Mouse (Mus musculus) heart, postnatal 14 days (tissue): Measurements from ENCODE around the gene Bach2. TPM values are rescaled to one million over a fixed set of nuclear protein-coding genes. Genes with fewer than 3 reads are reported as not detected.
A peak's percentile ranks its signal among the peaks of the same experiment; 100 is the strongest.

Source experiments
- DNase-seq, 2 experiments: peaks; one replicate each; pipeline ENCODE4 v3.0.0; 2021 to 2022
- intact Hi-C: fragments of 180-260 bp; cut with DNase I; formaldehyde crosslinking; loops from one replicate; pipeline ENCODE4 v1.15.1; 2025
- total RNA-seq, 2 experiments: library from RNA; stranded (reverse); gene quantifications; 2 replicates each; pipeline ENCODE4 v1.2.3; 2021

The Bach2 gene
- total RNA-seq, 2 experiments from 2014 or later = 11.2 TPM

DNA sequence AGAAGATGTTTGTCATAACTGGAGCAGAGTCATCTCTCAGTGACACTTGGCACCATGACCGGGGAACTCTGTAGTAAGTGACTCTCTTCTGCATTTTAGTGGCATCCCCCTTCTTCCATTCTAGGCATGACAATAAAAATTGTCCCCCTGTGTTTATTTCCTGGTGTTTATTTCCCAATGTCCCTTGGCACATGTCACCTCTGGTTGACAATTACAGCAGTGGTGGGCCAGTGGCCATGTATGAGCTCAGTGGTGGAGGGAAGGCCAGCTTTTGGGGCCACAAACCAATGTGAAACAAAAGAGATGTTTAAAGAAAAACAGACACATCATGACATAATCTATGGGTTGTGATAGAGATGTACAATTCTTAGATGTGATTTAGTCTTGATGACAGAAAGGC lies 80.0 kb downstream of the Bach2 start:
- no peak for DNase-seq
- intact Hi-C loops = no loop called here

DNA sequence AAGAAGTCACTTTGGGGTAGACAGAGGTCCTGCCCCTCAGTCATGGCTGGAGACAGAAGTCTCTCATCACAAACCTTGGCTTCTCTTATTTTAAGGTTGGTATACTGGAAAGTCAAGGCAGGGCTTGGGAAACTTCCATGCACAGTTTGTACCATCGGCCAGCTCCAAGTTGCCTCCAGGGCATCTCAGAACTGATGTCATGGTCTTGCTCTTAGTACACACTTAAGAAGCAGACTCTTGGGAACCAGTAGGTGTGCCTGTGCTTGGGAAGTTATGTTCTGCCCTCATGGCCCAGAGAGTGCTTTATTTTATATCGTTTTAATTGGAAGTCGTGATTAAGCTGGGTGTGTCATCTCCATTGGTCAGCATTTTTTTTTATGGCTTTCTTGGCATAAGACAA lies 80.7 kb downstream of the Bach2 start:
- no peak for DNase-seq
- intact Hi-C loops = no loop called here

DNA sequence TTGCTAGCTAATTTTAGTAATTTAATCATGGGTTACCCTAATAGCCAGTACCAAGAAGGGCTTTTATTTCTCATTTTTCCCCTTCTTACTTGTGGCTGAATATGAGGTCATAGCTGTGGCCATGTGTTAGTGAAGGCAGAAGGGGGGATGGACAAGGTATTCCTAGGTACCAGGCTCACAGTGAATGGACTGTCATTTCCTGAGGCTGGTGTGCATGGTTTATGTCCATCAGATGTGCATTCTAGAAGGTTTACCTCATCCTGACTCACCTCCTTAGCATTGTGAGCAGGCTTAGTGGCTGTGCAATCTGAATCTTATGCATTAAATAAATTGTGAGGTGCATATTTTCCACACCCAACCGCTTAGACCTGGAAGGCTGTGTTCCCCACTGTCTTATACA lies 81.4 kb downstream of the Bach2 start:
- no peak for DNase-seq
- intact Hi-C loops = no loop called here

DNA sequence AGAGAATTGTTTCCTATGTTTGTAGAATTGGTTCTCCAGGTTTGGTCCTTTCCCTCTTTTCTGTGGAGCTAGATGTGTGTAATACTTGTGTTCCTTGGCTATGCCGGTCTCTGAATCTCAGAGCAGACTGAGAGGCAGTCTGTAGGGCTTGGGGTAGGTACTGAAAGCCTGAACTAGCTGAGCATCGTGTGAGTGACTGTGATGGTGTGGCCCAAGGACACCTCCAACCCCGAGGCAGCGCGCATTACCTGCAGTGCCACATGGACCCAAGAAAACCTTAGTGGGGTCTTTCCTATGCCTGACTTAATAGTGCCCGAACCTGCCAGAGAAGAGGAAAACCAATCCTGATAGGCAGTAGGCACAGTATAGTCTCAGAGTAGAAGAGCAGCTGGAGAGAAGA lies 85.5 kb downstream of the Bach2 start:
- intact Hi-C loops = no loop called here
- no peak for DNase-seq

DNA sequence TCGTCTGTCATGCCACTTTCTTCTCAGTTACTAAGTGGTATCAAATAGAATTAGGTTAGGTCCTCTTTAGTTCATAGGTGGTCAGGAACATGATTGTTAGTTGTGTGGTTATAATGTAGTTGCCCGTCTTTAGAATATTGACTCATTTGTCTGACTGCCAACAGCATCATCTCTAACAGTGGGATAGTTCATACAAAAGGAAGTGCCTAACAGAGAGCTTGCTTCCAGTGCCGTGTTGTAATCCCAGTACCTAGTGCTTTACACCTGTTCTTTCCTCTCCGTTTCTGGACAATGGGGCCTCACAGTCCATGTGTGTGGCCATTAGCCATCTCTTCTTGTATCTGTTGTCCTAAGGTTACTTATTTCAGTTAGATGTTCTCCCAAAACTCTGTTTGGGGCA lies 86.4 kb downstream of the Bach2 start:
- intact Hi-C loops = no loop called here
- DNase-seq = no peak

DNA sequence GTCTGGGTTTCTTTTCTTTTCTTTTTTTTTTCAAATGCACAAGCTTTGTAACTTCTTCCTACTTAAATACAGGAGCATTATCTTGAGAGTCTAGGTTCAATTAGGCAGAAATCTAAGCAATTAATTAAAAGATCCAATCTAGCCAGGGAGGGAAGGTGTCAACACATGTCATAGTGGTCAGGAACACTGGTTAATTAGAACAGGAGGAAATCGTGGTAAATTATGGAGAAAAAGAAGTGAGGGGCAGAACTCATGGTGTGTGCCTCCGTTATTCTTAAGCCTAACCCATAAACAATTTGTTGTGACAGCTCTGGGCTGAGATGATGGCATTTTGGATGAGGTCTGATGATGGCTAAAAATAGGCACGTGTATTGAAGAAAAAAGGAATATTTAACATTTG lies 87.0 kb downstream of the Bach2 start:
- intact Hi-C loops = no loop called here
- DNase-seq = no peak

DNA sequence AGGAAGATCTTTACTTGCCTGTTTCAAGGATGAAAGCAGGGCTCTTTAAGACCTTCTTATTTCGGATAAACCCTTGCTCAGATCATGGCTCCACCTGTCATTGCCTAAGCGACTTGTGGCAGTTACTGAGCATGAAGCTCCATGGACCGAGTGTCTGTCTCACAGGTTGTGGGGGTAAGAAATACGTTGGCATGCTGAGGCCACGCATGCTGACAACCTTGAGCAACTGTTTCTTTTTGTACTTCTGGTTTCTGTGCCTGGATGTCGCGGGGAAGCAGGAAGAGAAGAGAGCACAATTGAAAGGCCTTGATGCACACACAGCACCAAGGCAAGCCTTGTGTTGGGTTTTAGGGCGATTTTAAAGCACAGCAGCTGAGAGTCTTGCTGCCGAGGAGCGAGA lies 87.7 kb downstream of the Bach2 start:
- DNase-seq = no peak
- intact Hi-C loops = no loop called here

DNA sequence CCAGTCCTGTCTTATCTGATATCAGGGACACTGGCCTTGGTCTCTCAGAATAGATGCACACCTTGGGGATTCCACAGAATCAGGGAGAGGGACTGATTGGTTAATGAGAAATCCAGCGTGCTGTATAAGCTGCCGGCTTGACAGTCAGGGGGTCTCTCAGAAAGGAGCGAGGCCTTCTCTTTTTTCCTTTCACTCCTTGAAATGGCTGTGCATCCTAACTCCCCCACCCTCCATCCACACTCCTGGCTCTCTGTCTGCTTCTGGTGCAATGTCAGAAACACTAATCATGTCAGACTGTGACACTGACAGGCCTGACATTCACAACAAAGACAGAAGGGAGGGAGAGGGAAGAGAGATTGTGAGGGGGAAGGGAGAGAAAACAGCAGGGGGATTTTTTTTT lies 88.3 kb downstream of the Bach2 start:
- no peak for DNase-seq
- intact Hi-C loops = no loop called here

DNA sequence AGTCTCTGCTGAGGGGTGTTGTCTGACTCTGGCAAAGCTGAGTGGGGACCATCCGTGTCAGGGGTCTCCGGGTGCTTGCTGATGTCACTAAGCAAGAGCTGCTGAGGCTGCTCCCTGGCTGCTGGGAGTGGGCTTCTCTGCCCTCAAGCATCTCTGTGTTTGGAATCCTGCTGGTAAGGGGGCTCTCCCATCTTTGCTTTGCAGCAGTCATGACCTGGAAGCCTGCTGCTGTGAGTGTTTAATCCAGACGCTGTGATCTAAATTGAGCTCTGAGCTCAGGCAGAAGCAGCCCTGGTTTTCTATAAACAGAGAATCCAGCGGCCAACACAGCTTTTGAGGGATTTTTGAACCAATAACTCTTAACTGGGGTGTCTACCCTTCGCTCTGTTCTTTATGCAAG lies 89.0 kb downstream of the Bach2 start:
- intact Hi-C loops = no loop called here
- no peak for DNase-seq

DNA sequence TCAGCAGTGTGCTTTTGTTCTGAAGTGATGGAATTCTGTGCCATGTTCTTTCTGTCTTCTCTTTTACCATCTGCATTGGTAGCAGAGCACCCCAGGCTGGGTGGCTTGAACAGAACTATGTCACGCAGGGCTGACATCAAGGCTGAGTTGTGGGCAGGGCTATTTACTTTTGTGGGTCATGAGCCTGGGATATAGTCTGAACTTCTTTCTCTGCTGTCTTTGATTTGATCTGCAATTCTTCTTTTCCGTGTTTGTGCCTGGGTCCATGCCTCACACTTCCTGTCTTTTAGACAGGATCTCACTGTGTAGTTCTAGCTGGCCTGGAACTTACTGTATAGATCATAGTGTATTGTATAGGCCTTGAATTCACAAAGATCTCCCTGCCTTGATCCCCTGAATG lies 90.0 kb downstream of the Bach2 start:
- intact Hi-C loops = no loop called here

DNA sequence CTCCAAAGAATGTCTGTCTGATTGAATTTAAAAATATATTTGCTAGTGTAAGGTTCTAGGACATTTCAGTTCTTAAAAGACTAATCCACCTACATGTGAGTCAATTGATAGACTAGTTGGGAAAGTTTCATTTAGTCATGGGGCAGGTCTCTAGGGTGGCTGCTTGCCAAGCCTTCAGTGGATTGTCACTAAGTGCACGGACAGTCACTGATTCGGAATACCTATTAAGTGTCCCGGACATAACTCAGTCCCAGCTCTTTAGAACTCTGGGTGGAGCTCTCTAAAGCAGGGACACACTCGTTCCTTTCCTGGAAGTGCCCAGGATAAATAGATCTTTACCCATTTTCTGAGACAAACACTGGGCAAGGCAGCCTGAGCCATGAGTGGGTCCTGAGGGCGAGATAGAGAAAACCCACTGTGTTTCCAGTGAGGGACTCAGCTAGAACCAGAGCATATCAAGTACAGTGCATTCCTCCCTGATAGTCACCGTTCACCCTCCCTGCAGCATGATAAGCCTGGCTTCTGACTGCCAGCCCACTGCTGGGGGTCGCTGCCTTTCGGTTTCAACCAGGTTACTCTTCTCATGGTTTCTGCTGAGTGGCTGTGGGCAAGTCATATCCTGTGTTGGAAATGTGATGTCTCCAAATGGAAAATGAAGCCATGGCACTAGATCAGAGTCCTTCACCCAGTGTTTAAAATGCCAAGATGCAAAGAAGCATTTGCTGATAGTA lies 92.1 kb downstream of the Bach2 start:
- intact Hi-C loops = no loop called here
- DNase-seq = peak in 1 of 2 experiments; percentile 22

More for the DNA sequence above, 90.0 kb downstream of the Bach2 start:
- no peak for DNase-seq

DNA sequence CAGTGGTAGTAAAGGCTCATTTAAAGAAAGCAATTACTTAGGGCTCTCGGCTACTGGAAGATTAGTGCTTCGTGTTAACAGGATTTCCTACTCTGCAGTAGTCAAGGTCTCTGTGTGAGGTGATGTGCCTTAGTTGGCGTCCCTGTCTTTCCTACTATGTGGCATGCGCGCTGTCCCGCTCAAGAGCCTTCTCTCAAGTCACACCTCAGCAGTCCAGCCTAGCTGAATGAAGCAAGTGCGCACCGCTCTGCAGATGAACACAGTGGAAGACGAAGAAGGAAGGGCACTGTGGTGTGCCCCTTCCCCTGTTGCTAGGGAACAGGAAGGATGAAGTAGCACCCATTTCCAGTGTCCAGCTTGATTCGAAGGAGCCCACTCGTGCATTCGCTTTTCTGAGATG lies 93.4 kb downstream of the Bach2 start:
- intact Hi-C loops = no loop called here
- DNase-seq = no peak

DNA sequence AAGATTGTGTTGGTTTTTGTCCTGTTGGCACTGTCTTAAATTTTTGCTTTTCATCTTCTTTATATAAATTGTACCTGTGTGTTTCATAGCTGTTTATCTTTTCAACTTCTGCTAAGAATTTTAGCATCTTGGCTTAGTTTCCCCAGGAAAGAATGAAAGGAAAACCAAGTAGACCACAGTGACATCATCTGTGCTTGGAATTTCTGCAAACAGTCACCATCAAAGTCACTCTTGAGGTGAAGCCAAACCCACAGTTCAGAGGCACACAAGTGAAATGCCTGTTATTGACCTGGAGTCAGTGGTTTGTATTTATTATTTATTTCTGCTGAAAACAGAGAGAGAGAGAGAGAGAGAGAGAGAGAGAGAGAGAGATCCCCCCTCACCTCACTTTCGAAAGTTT lies 95.5 kb downstream of the Bach2 start:
- intact Hi-C loops = no loop called here
- DNase-seq = no peak

DNA sequence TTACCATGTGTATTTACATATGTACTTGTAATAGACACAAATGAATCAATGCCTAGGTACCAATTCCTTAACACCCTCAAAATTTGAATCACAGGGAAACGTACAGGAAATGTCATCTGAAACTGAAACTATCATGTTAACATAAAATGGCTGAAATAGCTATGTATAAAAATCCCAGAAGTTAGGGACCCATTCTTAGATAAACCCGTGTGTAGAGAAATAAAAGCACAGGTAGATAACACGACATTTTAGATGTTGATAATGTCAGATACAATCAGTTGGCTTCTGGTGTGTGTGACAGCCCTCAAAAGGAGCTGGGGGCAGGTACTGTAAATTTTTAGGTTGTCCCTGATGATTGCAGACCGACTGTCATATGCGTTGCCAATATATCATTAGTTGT lies 96.2 kb downstream of the Bach2 start:
- DNase-seq = no peak
- intact Hi-C loops = loop anchor here (5.0 kb wide), 2 partner anchors 43 to 87 kb away; no protein-coding TSS in a partner anchor

DNA sequence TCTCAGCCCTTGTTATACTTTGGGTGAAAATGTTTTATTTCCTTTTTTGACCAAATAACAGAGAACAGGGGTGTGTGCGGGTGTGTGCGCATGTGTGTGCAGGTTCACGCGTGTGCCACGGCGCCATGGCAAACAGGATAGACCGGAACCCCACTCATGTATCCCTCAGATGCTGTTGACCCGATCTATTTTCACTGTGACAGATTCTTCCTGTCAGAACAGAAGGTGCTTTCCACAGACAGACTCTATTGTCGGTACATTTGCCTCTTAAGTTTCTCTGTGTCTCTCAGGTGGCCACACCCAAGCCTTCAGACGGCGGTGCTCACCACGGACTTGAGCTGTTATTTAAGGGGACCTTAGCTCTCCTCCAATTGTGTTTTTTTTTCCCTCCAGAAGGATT lies 97.1 kb downstream of the Bach2 start:
- DNase-seq = no peak
- intact Hi-C loops = loop anchor here (5.0 kb wide), 2 partner anchors 42 to 88 kb away; no protein-coding TSS in a partner anchor

DNA sequence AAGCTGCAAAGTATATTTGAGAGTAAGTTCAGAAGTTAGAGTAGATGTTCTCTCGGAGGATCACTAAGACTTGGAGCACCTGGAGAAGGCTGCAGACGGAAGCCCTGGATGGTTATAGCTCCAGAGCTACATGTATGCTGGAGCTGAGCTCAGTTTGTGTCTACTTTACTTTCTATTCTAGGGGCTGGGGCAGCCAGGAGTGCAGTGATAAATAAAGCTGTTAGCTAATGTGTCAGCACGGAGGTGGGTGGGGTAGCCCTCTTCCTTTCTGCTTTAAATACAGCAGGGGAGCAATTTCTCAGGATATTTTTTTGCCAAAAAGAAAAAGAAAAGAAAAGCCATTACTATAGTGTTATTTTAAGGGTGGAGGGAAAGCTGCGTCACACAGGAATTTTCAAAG lies 98.0 kb downstream of the Bach2 start:
- intact Hi-C loops = loop anchor here (5.0 kb wide), 2 partner anchors 41 to 89 kb away; no protein-coding TSS in a partner anchor
- peak in 1 of 2 experiments; percentile 25 for DNase-seq

DNA sequence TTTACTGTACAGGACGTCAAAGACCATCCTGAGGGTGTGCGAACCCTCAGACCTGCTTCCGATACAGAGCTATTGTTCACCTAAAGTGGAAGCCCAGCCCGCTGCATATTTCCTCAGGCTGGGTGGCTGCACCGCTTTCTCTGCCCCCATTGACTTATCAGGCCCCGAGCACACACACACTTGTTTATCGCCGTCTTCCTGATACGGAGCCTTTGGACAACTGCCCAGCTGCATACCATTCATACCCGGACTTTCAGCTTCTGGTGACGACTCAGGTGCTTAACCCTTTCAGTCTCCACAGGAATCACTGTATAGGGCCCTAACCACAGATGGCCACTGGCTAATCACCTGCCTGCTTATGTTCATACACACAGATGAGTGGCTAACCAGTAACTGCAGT lies 99.0 kb downstream of the Bach2 start:
- peak; percentile 73 to 79 for DNase-seq
- intact Hi-C loops = loop anchor here (5.0 kb wide), 2 partner anchors 40 to 90 kb away; no protein-coding TSS in a partner anchor

DNA sequence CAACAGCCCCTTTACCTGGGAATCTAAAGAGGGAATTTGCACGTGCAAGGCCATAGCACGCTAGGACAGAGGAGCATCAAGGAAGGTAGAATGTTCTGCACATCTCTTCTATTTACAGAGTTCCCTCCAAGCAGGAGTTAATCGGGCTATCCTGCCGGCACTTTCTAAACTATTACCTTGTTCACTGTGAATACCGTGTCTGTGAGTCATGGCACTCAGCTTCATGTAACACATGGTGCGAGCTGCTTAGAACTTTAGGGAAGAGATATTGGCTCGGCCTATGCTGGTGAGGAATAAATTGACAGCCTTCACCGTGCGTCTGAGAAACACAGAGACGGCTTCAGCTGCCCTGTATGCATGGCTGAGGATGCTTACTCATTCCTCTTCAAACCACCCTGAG lies 99.8 kb downstream of the Bach2 start:
- DNase-seq = no peak
- intact Hi-C loops = loop anchor here (5.0 kb wide), 2 partner anchors 39 to 91 kb away; no protein-coding TSS in a partner anchor

DNA sequence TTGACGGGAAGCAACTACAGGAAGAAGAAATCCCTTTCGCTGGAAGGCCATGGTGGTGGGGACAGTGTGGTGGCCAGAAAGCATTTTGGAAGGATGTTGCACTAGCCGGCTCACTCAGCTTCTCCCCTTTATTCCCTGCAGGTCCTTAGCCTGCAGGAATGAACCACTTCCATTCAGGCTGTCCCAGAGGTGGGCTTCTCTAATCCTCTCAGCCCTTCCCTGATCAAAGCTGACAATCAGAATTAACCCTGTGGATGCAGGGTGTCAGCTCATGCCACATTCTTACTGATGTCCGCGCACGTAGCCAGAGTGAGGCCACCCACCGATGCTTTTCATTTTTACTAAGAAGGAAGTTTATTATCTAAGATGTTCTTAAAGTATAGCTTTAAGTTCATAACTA lies 102.2 kb downstream of the Bach2 start:
- intact Hi-C loops = no loop called here

DNA sequence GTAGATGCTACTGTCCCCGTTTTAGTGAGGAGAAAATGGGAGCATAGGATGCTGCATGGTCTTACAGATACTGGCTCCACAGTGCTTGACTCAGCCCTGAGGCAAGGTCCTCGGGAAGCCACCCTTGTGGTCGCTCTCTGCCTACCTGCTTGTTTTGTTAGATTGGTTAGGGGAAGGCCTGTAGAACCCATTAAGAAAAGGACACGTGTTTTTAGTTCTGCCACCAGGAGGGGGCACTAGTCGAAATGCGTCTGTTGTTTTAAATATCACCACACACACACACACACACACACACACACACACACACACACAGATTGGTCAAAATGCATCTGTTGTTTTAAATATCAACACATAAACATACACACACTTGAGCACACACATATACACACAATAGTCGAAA lies 103.7 kb downstream of the Bach2 start:
- DNase-seq = peak in 1 of 2 experiments; percentile 30
- intact Hi-C loops = no loop called here

More for the DNA sequence above, 102.2 kb downstream of the Bach2 start:
- DNase-seq = no peak

DNA sequence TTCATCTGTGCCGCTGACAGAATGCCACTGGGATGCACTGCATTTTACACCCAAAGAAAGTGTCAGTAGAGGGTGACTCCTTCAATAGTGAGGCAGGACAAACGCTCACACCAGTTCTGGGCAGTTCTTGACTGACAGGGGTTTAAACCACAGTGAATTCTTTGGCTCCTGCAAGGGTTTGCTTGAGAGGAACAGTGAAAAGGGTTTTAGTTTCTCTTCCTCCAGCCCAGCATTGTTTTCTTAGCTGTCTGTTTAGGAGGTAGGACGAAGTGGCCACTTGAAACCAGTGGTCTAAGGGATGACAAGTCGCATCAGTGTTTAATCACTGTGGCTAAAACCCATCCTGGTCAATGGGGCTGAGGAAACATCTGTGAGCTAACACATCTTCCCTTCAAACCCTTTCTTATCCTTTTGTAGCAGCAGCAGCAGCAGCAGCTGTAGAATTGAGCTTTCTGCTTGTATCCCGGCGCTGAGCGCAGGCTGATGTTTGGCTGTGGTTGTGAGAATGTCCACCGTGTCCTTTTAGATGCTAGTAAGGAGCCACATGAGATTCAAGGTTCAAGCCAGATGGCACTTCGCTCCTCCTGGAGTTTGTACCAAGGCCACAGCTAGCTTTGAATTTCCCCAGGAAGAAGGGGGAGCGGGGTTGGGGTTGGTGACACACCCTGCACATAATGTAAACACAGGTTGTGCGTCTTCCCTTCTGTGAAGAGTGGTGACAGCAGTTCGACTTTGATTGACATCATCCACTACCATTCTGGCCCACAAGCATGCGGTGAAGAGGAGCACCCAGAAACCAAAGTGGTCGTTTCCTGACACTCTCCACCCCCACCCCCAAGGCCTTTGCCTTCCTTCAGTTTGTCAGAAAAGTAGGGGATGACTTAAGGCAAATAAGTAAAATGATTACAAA lies 104.9 kb downstream of the Bach2 start:
- intact Hi-C loops = no loop called here
- no peak for DNase-seq
